Mouse (Mus musculus) hindbrain, embryonic 13.5 days (tissue): ENCODE data around the gene Dtx3. TPM values are rescaled to one million over a fixed set of nuclear protein-coding genes. Genes with fewer than 3 reads are reported as not detected.
"Not testable (repeated sequence)": the region's sequence is repeated elsewhere in the genome, so short reads cannot be mapped to it uniquely, and the experiment has no call there.

Source experiments
- ATAC-seq: fragments of 200-750 bp; cut with Nextera tagmentation; 2 replicates; pipeline ENCODE4 v1.8.0; 2017; ENCODE audit warnings: moderate TSS enrichment; ENCODE audit not compliant: low FRiP score
- H3K27ac ChIP-seq: fragments of 300-500 bp; sonication (generic); 2 replicates; pipeline ENCODE4 v1.5.1; 2015; ENCODE audit warnings: inconsistent platforms, mild to moderate bottlenecking, moderate library complexity
- H3K27me3 ChIP-seq: fragments of 300-500 bp; sonication (generic); 2 replicates; pipeline ENCODE4 v1.6.1; 2015; ENCODE audit warnings: mild to moderate bottlenecking, inconsistent platforms
- H3K36me3 ChIP-seq: fragments of 300-500 bp; sonication (generic); 2 replicates; pipeline ENCODE4 v1.6.1; 2015; ENCODE audit warnings: mild to moderate bottlenecking, inconsistent platforms
- H3K4me1 ChIP-seq: fragments of 300-500 bp; sonication (generic); replicated peaks from 2 replicates; pipeline ENCODE4 v1.6.1; 2015; ENCODE audit warnings: inconsistent platforms
- H3K4me2 ChIP-seq: fragments of 300-500 bp; sonication (generic); 2 replicates; pipeline ENCODE4 v1.6.1; 2015; ENCODE audit warnings: inconsistent platforms, mild to moderate bottlenecking, moderate library complexity
- H3K4me3 ChIP-seq: fragments of 300-500 bp; sonication (generic); 2 replicates; pipeline ENCODE4 v1.5.1; 2015; ENCODE audit warnings: mild to moderate bottlenecking, inconsistent platforms
- H3K9ac ChIP-seq: fragments of 300-500 bp; sonication (generic); 2 replicates; pipeline ENCODE4 v1.6.1; 2015; ENCODE audit warnings: mild to moderate bottlenecking, inconsistent platforms
- H3K9me3 ChIP-seq: fragments of 300-500 bp; sonication (generic); 2 replicates; pipeline ENCODE4 v1.6.1; 2016; ENCODE audit warnings: inconsistent platforms
- WGBS: fragments of 180-500 bp; shearing (Covaris S2); methylation state at CpG from one replicate; pipeline ENCODE4 v1.1.7; 2015; 5-methylcytosine and 5-hydroxymethylcytosine counted together
- polyA plus RNA-seq: library from polyadenylated mRNA; unstranded; fragments of >200 nt; fragmentation: Nextera tagmentation; extraction: Ambion mirVana; gene quantifications from 2 replicates; pipeline ENCODE4 v1.2.1, GENCODE M21; 2015

Dtx3 gene
- polyA plus RNA-seq, 1 experiment from 2014 or later, result 221 TPM

GRCm38 (mm10) chr10:127167614-127168192, 27.8 kb downstream of the Dtx3 start:
- peak overlapping the region; percentile 98; the same call in 1 of the 2 replicates for H3K9ac ChIP-seq
- 49% methylated on average over 10 of the region's 10 CpGs for WGBS
- ATAC-seq, result no peak
- peaks cover 39% of the 10 kb centered on the region for H3K4me1 ChIP-seq
- H3K36me3 ChIP-seq, result peaks cover 29% of the 10 kb centered on the region
- H3K27ac ChIP-seq, result no peak overlapping the region
- peak overlapping the region; percentile 91 for H3K4me2 ChIP-seq
- peak overlapping the region; percentile 86 for H3K4me3 ChIP-seq
- no peaks in the 10 kb centered on the region for H3K9me3 ChIP-seq
- peaks cover 75% of the 10 kb centered on the region for H3K27me3 ChIP-seq

- no peak for ATAC-seq
- Histone ChIP-seq H3K36me3 (peaks cover 23% of the 10 kb centered on the region), H3K4me3 (peak overlapping the region; percentile 86), H3K4me2 (peak overlapping the region; percentile 91), H3K27ac (peak overlapping the region; percentile 91), H3K4me1 (peaks cover 39% of the 10 kb centered on the region), H3K27me3 (peaks cover 69% of the 10 kb centered on the region), H3K9ac (peak overlapping the region; percentile 98), H3K9me3 (no peaks in the 10 kb centered on the region)
- WGBS, result 20% methylated on average over 15 of the region's 15 CpGs
Observed at GRCm38 (mm10) chr10:127166771-127167613, 28.5 kb downstream of the Dtx3 start.

- peak overlapping the region; percentile 91 for H3K4me2 ChIP-seq
- no peak for ATAC-seq
- peaks cover 39% of the 10 kb centered on the region for H3K4me1 ChIP-seq
- peaks cover 63% of the 10 kb centered on the region for H3K27me3 ChIP-seq
- peak overlapping the region; percentile 98 for H3K9ac ChIP-seq
- peaks cover 17% of the 10 kb centered on the region for H3K36me3 ChIP-seq
- peak overlapping the region; percentile 86 for H3K4me3 ChIP-seq
- no peaks in the 10 kb centered on the region for H3K9me3 ChIP-seq
- H3K27ac ChIP-seq, result peak overlapping the region; percentile 91
- 3% methylated on average over 11 of the region's 11 CpGs for WGBS
Observed at GRCm38 (mm10) chr10:127166404-127166715, 29.2 kb downstream of the Dtx3 start.

GRCm38 (mm10) chr10:127165654-127166403, 29.7 kb downstream of the Dtx3 start:
- H3K4me1 ChIP-seq, result peaks cover 35% of the 10 kb centered on the region
- peak overlapping the region; percentile 98 for H3K9ac ChIP-seq
- under 1% methylated on average over 53 of the region's 56 CpGs for WGBS
- H3K4me2 ChIP-seq, result peak overlapping the region; percentile 91
- H3K4me3 ChIP-seq, result peak overlapping the region; percentile 86
- H3K9me3 ChIP-seq, result no peaks in the 10 kb centered on the region
- peak overlapping the region; percentile 91 for H3K27ac ChIP-seq
- H3K27me3 ChIP-seq, result peaks cover 58% of the 10 kb centered on the region
- peak; percentile 61 for ATAC-seq
- H3K36me3 ChIP-seq, result peaks cover 14% of the 10 kb centered on the region

- H3K27ac ChIP-seq, result peak overlapping the region; percentile 91
- 0% methylated on average over 41 of the region's 42 CpGs for WGBS
- H3K4me3 ChIP-seq, result peak overlapping the region; percentile 86
- H3K27me3 ChIP-seq, result peaks cover 53% of the 10 kb centered on the region
- peaks cover 14% of the 10 kb centered on the region for H3K36me3 ChIP-seq
- no peaks in the 10 kb centered on the region for H3K9me3 ChIP-seq
- H3K9ac ChIP-seq, result peak overlapping the region; percentile 98
- H3K4me2 ChIP-seq, result peak overlapping the region; percentile 91
- H3K4me1 ChIP-seq, result peaks cover 29% of the 10 kb centered on the region
- ATAC-seq, result peak; percentile 74
Observed at GRCm38 (mm10) chr10:127165354-127165653, 30.2 kb downstream of the Dtx3 start.

GRCm38 (mm10) chr10:127164631-127165353, 30.7 kb downstream of the Dtx3 start, which contains the start of gene B4galnt1:
Gene B4galnt1 (plus strand): TSS chr10:127165225.
- Histone ChIP-seq H3K4me2 (peak within 1 kb of the TSS; percentile 91), H3K4me1 (peaks cover 24% of the 10 kb centered on the region), H3K27me3 (peaks cover 47% of the 10 kb centered on the region), H3K4me3 (peak within 1 kb of the TSS; percentile 86), H3K9me3 (no peaks in the 10 kb centered on the region), H3K27ac (peak within 1 kb of the TSS; percentile 91), H3K36me3 (peaks cover 14% of the 10 kb centered on the region), H3K9ac (peak within 1 kb of the TSS; percentile 98)
- peak; percentile 88 for ATAC-seq
- WGBS, result 1% methylated on average over 51 of the region's 52 CpGs

GRCm38 (mm10) chr10:127164190-127164589, 31.3 kb downstream of the Dtx3 start:
- 94% methylated on average over 4 of the region's 4 CpGs for WGBS
- Histone ChIP-seq H3K9me3 (no peaks in the 10 kb centered on the region), H3K9ac (peak overlapping the region; percentile 98), H3K27ac (peak overlapping the region; percentile 91; the same call in 1 of the 2 replicates), H3K4me3 (no peak overlapping the region), H3K4me2 (peak overlapping the region; percentile 91; the same call in 1 of the 2 replicates), H3K36me3 (peaks cover 12% of the 10 kb centered on the region), H3K4me1 (peaks cover 23% of the 10 kb centered on the region), H3K27me3 (peaks cover 41% of the 10 kb centered on the region)
- ATAC-seq, result no peak

- WGBS, result 52% methylated on average over 7 of the region's 7 CpGs
- H3K27me3 ChIP-seq, result peaks cover 28% of the 10 kb centered on the region
- not testable (repeated sequence) for H3K9me3 ChIP-seq, H3K9ac ChIP-seq, ATAC-seq, H3K36me3 ChIP-seq, H3K4me3 ChIP-seq, H3K27ac ChIP-seq, H3K4me2 ChIP-seq
- peaks cover 20% of the 10 kb centered on the region for H3K4me1 ChIP-seq
Observed at GRCm38 (mm10) chr10:127162771-127163261, 32.7 kb downstream of the Dtx3 start.

- H3K9ac ChIP-seq, result no peak overlapping the region
Observed at GRCm38 (mm10) chr10:127160728-127161127, 34.8 kb downstream of the Dtx3 start.

GRCm38 (mm10) chr10:127160081-127160480, 35.4 kb downstream of the Dtx3 start:
- Histone ChIP-seq H3K36me3 (no peaks in the 10 kb centered on the region), H3K9ac (no peak overlapping the region), H3K27ac (no peak overlapping the region), H3K4me2 (no peak overlapping the region), H3K9me3 (no peaks in the 10 kb centered on the region), H3K4me3 (no peak overlapping the region), H3K4me1 (peaks cover 5% of the 10 kb centered on the region; the same call in 1 of the 2 replicates), H3K27me3 (peaks cover 6% of the 10 kb centered on the region; the same call in 1 of the 2 replicates)
- ATAC-seq, result no peak
- 85% methylated on average over 9 of the region's 9 CpGs for WGBS

More at GRCm38 (mm10) chr10:127160728-127161127, 34.8 kb downstream of the Dtx3 start:
- Histone ChIP-seq H3K27me3 (peaks cover 10% of the 10 kb centered on the region; the same call in 1 of the 2 replicates), H3K4me1 (peaks cover 5% of the 10 kb centered on the region; the same call in 1 of the 2 replicates), H3K36me3 (no peaks in the 10 kb centered on the region), H3K9me3 (no peaks in the 10 kb centered on the region), H3K27ac (no peak overlapping the region), H3K4me3 (no peak overlapping the region), H3K4me2 (no peak overlapping the region)
- no peak for ATAC-seq
- 84% methylated on average over 3 of the region's 3 CpGs for WGBS

- Histone ChIP-seq H3K4me1 (no peaks in the 10 kb centered on the region), H3K9ac (no peak overlapping the region)
- WGBS, result 80% methylated on average over 3 of the region's 3 CpGs
Observed at GRCm38 (mm10) chr10:127158471-127158870, 37.1 kb downstream of the Dtx3 start.

More at GRCm38 (mm10) chr10:127158471-127158870, 37.1 kb downstream of the Dtx3 start:
- H3K36me3 ChIP-seq, result no peaks in the 10 kb centered on the region
- no peak overlapping the region for H3K4me3 ChIP-seq
- peaks cover 2% of the 10 kb centered on the region; the same call in 1 of the 2 replicates for H3K27me3 ChIP-seq
- ATAC-seq, result no peak
- no peak overlapping the region for H3K27ac ChIP-seq
- no peaks in the 10 kb centered on the region for H3K9me3 ChIP-seq
- no peak overlapping the region for H3K4me2 ChIP-seq
